Mouse (Mus musculus): ENCODE results near the gene Plpp4. TPM values are rescaled to one million over a fixed set of nuclear protein-coding genes. Genes with fewer than 3 reads are reported as not detected.
A peak's percentile ranks its signal among the peaks of the same experiment; 100 is the strongest.

The Plpp4 gene
- polyA plus RNA-seq, 1 experiment from 2014 or later: 0.67 TPM

- Histone ChIP-seq H3K36me3 (ENCODE audit: insufficient read depth, low read length) (no peaks in the 10 kb centered on the region), H3K9ac (replicated peaks; ENCODE audit: low read depth) (no peak overlapping the region), H3K4me1 (ENCODE audit: insufficient read depth, low read depth, low read length) (no peaks in the 10 kb centered on the region), H3K27ac (ENCODE audit: low read length) (no peak overlapping the region), H3K9me3 (ENCODE audit: low read length) (no peaks in the 10 kb centered on the region), H3K4me2 (replicated peaks; ENCODE audit: low read depth, low read length) (no peak overlapping the region), H3K27me3 (replicated peaks; ENCODE audit: insufficient read depth, low read length) (no peaks in the 10 kb centered on the region), H3K4me3 (ENCODE audit: low read depth, low read length) (no peak overlapping the region)
- 42% methylated on average over 7 of the region's 7 CpGs for WGBS
- ATAC-seq (no peak), DNase-seq (ENCODE audit: low spot score) (no peak)
- TF ChIP-seq EP300 (IDR thresholded peaks at IDR 0.05) (no peak), CTCF (IDR thresholded peaks at IDR 0.05) (no peak)
These were observed 28.5 kb downstream of the Plpp4 start for GRCm38 (mm10) chr7:129285186-129285868.

GRCm38 (mm10) chr7:129293211-129293610 is 36.4 kb downstream of the Plpp4 start:
- Histone ChIP-seq H3K4me2 (replicated peaks; ENCODE audit: low read depth, low read length) (no peak overlapping the region), H3K9me3 (ENCODE audit: low read length) (no peaks in the 10 kb centered on the region), H3K36me3 (ENCODE audit: insufficient read depth, low read length) (no peaks in the 10 kb centered on the region), H3K9ac (replicated peaks; ENCODE audit: low read depth) (no peak overlapping the region), H3K4me3 (ENCODE audit: low read depth, low read length) (no peak overlapping the region), H3K4me1 (ENCODE audit: insufficient read depth, low read depth, low read length) (no peaks in the 10 kb centered on the region), H3K27me3 (replicated peaks; ENCODE audit: insufficient read depth, low read length) (no peaks in the 10 kb centered on the region), H3K27ac (ENCODE audit: low read length) (no peak overlapping the region)
- no peak for ATAC-seq
- DNase-seq (ENCODE audit: low spot score): no peak
- TF ChIP-seq CTCF (IDR thresholded peaks at IDR 0.05) (peak; percentile 56), EP300 (IDR thresholded peaks at IDR 0.05) (no peak)
- WGBS: 74% methylated on average over 1 of the region's 1 CpGs

GRCm38 (mm10) chr7:129301622-129302021 is 44.8 kb downstream of the Plpp4 start:
- WGBS: 88% methylated on average over 5 of the region's 5 CpGs
- H3K4me2 ChIP-seq (replicated peaks; ENCODE audit: low read depth, low read length): no peak overlapping the region

GRCm38 (mm10) chr7:129303356-129303755 is 46.5 kb downstream of the Plpp4 start:
- TF ChIP-seq EP300 (IDR thresholded peaks at IDR 0.05): no peak
- no peak for TF ChIP-seq CTCF (IDR thresholded peaks at IDR 0.05)
- Histone ChIP-seq H3K4me1 (ENCODE audit: insufficient read depth, low read depth, low read length) (no peaks in the 10 kb centered on the region; the same call in 1 of the 2 replicates), H3K4me3 (ENCODE audit: low read depth, low read length) (no peak overlapping the region), H3K27ac (ENCODE audit: low read length) (no peak overlapping the region), H3K27me3 (replicated peaks; ENCODE audit: insufficient read depth, low read length) (no peaks in the 10 kb centered on the region), H3K36me3 (ENCODE audit: insufficient read depth, low read length) (no peaks in the 10 kb centered on the region), H3K4me2 (replicated peaks; ENCODE audit: low read depth, low read length) (no peak overlapping the region), H3K9me3 (ENCODE audit: low read length) (no peaks in the 10 kb centered on the region), H3K9ac (replicated peaks; ENCODE audit: low read depth) (no peak overlapping the region)
- no peak for ATAC-seq
- 54% methylated on average over 4 of the region's 4 CpGs for WGBS
- no peak for DNase-seq (ENCODE audit: low spot score)

More at GRCm38 (mm10) chr7:129301622-129302021, 44.8 kb downstream of the Plpp4 start:
- Histone ChIP-seq H3K27ac (ENCODE audit: low read length) (no peak overlapping the region), H3K4me1 (ENCODE audit: insufficient read depth, low read depth, low read length) (no peaks in the 10 kb centered on the region), H3K4me3 (ENCODE audit: low read depth, low read length) (no peak overlapping the region), H3K9ac (replicated peaks; ENCODE audit: low read depth) (no peak overlapping the region), H3K9me3 (ENCODE audit: low read length) (no peaks in the 10 kb centered on the region), H3K27me3 (replicated peaks; ENCODE audit: insufficient read depth, low read length) (no peaks in the 10 kb centered on the region), H3K36me3 (ENCODE audit: insufficient read depth, low read length) (no peaks in the 10 kb centered on the region)
- DNase-seq (ENCODE audit: low spot score) (no peak), ATAC-seq (no peak)
- TF ChIP-seq EP300 (IDR thresholded peaks at IDR 0.05): no peak
- TF ChIP-seq CTCF (IDR thresholded peaks at IDR 0.05): no peak

- Histone ChIP-seq H3K4me2 (replicated peaks; ENCODE audit: low read depth, low read length) (no peak overlapping the region), H3K9me3 (ENCODE audit: low read length) (no peaks in the 10 kb centered on the region), H3K36me3 (ENCODE audit: insufficient read depth, low read length) (no peaks in the 10 kb centered on the region), H3K9ac (replicated peaks; ENCODE audit: low read depth) (no peak overlapping the region), H3K4me3 (ENCODE audit: low read depth, low read length) (no peak overlapping the region), H3K27ac (ENCODE audit: low read length) (no peak overlapping the region), H3K27me3 (replicated peaks; ENCODE audit: insufficient read depth, low read length) (no peaks in the 10 kb centered on the region), H3K4me1 (ENCODE audit: insufficient read depth, low read depth, low read length) (no peaks in the 10 kb centered on the region; the same call in 1 of the 2 replicates)
- 18% methylated on average over 13 of the region's 13 CpGs for WGBS
- ATAC-seq: peak; percentile 40
- TF ChIP-seq CTCF (IDR thresholded peaks at IDR 0.05) (peak; percentile 78), EP300 (IDR thresholded peaks at IDR 0.05) (no peak)
- DNase-seq (ENCODE audit: low spot score): peak; percentile 66
These were observed 50.4 kb downstream of the Plpp4 start for GRCm38 (mm10) chr7:129307042-129307825.

- 27% methylated on average over 6 of the region's 6 CpGs for whole genome bisulfite sequencing
- H3K9ac ChIP-seq (replicated peaks; ENCODE audit: low read depth): no peak overlapping the region
- peak; percentile 60 for DNase-seq (ENCODE audit: low spot score)
- H3K27ac ChIP-seq (ENCODE audit: low read length): no peak overlapping the region
- no peaks in the 10 kb centered on the region for H3K9me3 ChIP-seq (ENCODE audit: low read length)
- no peaks in the 10 kb centered on the region for H3K36me3 ChIP-seq (ENCODE audit: insufficient read depth, low read length)
- H3K4me1 ChIP-seq (ENCODE audit: insufficient read depth, low read depth, low read length): no peaks in the 10 kb centered on the region; the same call in 1 of the 2 replicates
- 0 out of 2 replicates have a peak, but pooled peaks have one; percentile 32 for ATAC-seq
- TF ChIP-seq CTCF (IDR thresholded peaks at IDR 0.05) (no peak), EP300 (IDR thresholded peaks at IDR 0.05) (no peak)
- H3K27me3 ChIP-seq (replicated peaks; ENCODE audit: insufficient read depth, low read length): no peaks in the 10 kb centered on the region
- no peak overlapping the region for H3K4me3 ChIP-seq (ENCODE audit: low read depth, low read length)
- H3K4me2 ChIP-seq (replicated peaks; ENCODE audit: low read depth, low read length): no peak overlapping the region
These were observed 51.8 kb downstream of the Plpp4 start for GRCm38 (mm10) chr7:129308661-129309060.

Measured in lung, postnatal 0 days (tissue).